ENCODE assay signal across 11 mouse cellular contexts in genomic region chr1:171419291-171419882, GRCm38 (mm10). TPM values are rescaled to one million over a fixed set of nuclear protein-coding genes. Genes with fewer than 3 reads are reported as not detected.
DNase-seq lines count a peak whose midpoint lies in the region; ATAC-seq and TF ChIP-seq lines count a peak whose summit lies in the region.
"Had no signal": no experiment of that assay in that cellular context is flagged by ENCODE, and none has a peak within 500 bp of the region (broad histone marks: within the 10 kb centered on the region; RNA-seq: fewer than 3 reads in every experiment).

No protein-coding gene starts in this region.

- DNase-seq in lung, embryonic 14.5 days, result peak; percentile 67
- DNase-seq in lung, postnatal 4 days, result no peak
- DNase-seq in forebrain, embryonic 14.5 days (ENCODE audit: low spot score), result peak; percentile 13
- DNase-seq in left cerebral cortex, adult 18-20 months (ENCODE audit: low spot score in 2 of 2), result no peak
- no peak for DNase-seq in natural killer cell, adult 2 months (ENCODE audit: low spot score in 2 of 2)
- DNase-seq: adrenal gland, postnatal 14 days; right cerebral cortex, postnatal 4 days had no signal

- peak; percentile 69 for ATAC-seq in lung, embryonic 14.5 days (ENCODE audit: insufficient read depth)
- ATAC-seq in forebrain, embryonic 14.5 days, result peak; percentile 44
- peak; percentile 72 for ATAC-seq in midbrain, embryonic 12.5 days (ENCODE audit: low FRiP score, low read depth)
- peak; percentile 20; the same call in 1 of the 2 replicates for ATAC-seq in stomach, embryonic 16.5 days (ENCODE audit: insufficient read depth, low FRiP score)
- ATAC-seq: inflammation-experienced regulatory T-cells, adult 6 months had no signal

- no peak overlapping the region for H3K4me3 ChIP-seq in lung, embryonic 14.5 days (ENCODE audit: low read depth, low read length)
- H3K4me3 ChIP-seq in forebrain, embryonic 14.5 days (ENCODE audit: low read depth, low read length), result no peak overlapping the region
- H3K4me3 ChIP-seq in midbrain, embryonic 12.5 days, result no peak overlapping the region
- H3K4me3 ChIP-seq in stomach, embryonic 16.5 days (replicated peaks; ENCODE audit: low read length), result no peak overlapping the region
- H3K4me3 ChIP-seq: heart, embryonic 12.5 days had no signal

- no peak for TF ChIP-seq CTCF in lung, embryonic 14.5 days (IDR thresholded peaks at IDR 0.05; ENCODE audit: low read depth)

- no peaks in the 10 kb centered on the region for H3K27me3 ChIP-seq in lung, embryonic 14.5 days (ENCODE audit: insufficient read depth, low read length)
- no peaks in the 10 kb centered on the region for H3K27me3 ChIP-seq in forebrain, embryonic 14.5 days (replicated peaks; ENCODE audit: control insufficient read depth, insufficient read depth, low read length)
- H3K27me3 ChIP-seq in midbrain, embryonic 12.5 days, result no peaks in the 10 kb centered on the region
- H3K27me3 ChIP-seq in stomach, embryonic 16.5 days (ENCODE audit: control insufficient read depth, insufficient read depth, low read length), result no peaks in the 10 kb centered on the region
- H3K27me3 ChIP-seq: heart, embryonic 12.5 days had no signal

- H3K9me3 ChIP-seq in lung, embryonic 14.5 days (ENCODE audit: low read depth, low read length), result no peaks in the 10 kb centered on the region
- no peaks in the 10 kb centered on the region for H3K9me3 ChIP-seq in forebrain, embryonic 14.5 days (replicated peaks; ENCODE audit: control insufficient read depth, low read length)
- H3K9me3 ChIP-seq in midbrain, embryonic 12.5 days, result no peaks in the 10 kb centered on the region
- no peaks in the 10 kb centered on the region for H3K9me3 ChIP-seq in stomach, embryonic 16.5 days (replicated peaks; ENCODE audit: control insufficient read depth, low read length)
- H3K9me3 ChIP-seq: heart, embryonic 12.5 days had no signal

- peaks cover 65% of the 10 kb centered on the region for H3K36me3 ChIP-seq in lung, embryonic 14.5 days (ENCODE audit: insufficient read depth)
- H3K36me3 ChIP-seq in forebrain, embryonic 14.5 days (ENCODE audit: control insufficient read depth, insufficient read depth, low read length), result peaks cover 63% of the 10 kb centered on the region
- peaks cover 55% of the 10 kb centered on the region for H3K36me3 ChIP-seq in midbrain, embryonic 12.5 days
- H3K36me3 ChIP-seq in stomach, embryonic 16.5 days (ENCODE audit: control insufficient read depth, insufficient read depth, low read length), result peaks cover 21% of the 10 kb centered on the region; the same call in 1 of the 2 replicates

- WGBS in lung, embryonic 14.5 days, result 44% methylated on average over 12 of the region's 12 CpGs
- 60% methylated on average over 12 of the region's 12 CpGs for WGBS in forebrain, embryonic 14.5 days
- 43% methylated on average over 12 of the region's 12 CpGs for WGBS in midbrain, embryonic 12.5 days
- 59% methylated on average over 12 of the region's 12 CpGs for WGBS in stomach, embryonic 16.5 days

- no peaks in the 10 kb centered on the region for H3K4me1 ChIP-seq in lung, embryonic 14.5 days (ENCODE audit: insufficient read depth)
- H3K4me1 ChIP-seq in forebrain, embryonic 14.5 days (ENCODE audit: control insufficient read depth, insufficient read depth, low read length), result no peaks in the 10 kb centered on the region
- H3K4me1 ChIP-seq in midbrain, embryonic 12.5 days, result peaks cover 1% of the 10 kb centered on the region; the same call in 1 of the 2 replicates
- H3K4me1 ChIP-seq in stomach, embryonic 16.5 days (ENCODE audit: control insufficient read depth, insufficient read depth, low read length), result peaks cover 5% of the 10 kb centered on the region

- peak overlapping the region; percentile 79 for H3K27ac ChIP-seq in lung, embryonic 14.5 days (ENCODE audit: low read depth)
- H3K27ac ChIP-seq in forebrain, embryonic 14.5 days (ENCODE audit: low read depth, low read length), result no peak overlapping the region
- peak overlapping the region; percentile 67 for H3K27ac ChIP-seq in midbrain, embryonic 12.5 days (replicated peaks)
- H3K27ac ChIP-seq in stomach, embryonic 16.5 days (ENCODE audit: low read length), result peak overlapping the region; percentile 46; the same call in 1 of the 2 replicates

- no peak overlapping the region for H3K9ac ChIP-seq in lung, embryonic 14.5 days
- H3K9ac ChIP-seq in forebrain, embryonic 14.5 days (ENCODE audit: low read length), result no peak overlapping the region
- H3K9ac ChIP-seq in midbrain, embryonic 12.5 days (replicated peaks), result no peak overlapping the region
- H3K9ac ChIP-seq in stomach, embryonic 16.5 days (ENCODE audit: low read length), result no peak overlapping the region
- H3K9ac ChIP-seq: heart, embryonic 12.5 days had no signal

- no peak overlapping the region for H3K4me2 ChIP-seq in lung, embryonic 14.5 days
- H3K4me2 ChIP-seq in forebrain, embryonic 14.5 days (ENCODE audit: low read length), result no peak overlapping the region
- H3K4me2 ChIP-seq in midbrain, embryonic 12.5 days (replicated peaks), result no peak overlapping the region
- H3K4me2 ChIP-seq in stomach, embryonic 16.5 days (ENCODE audit: low read depth, low read length), result no peak overlapping the region
- H3K4me2 ChIP-seq: heart, embryonic 12.5 days had no signal

RNA-seq across cellular contexts. Expression of gene Tstd1, which starts 0.7 kb away (rescaled TPM):
- polyA plus RNA-seq in lung, embryonic 14.5 days (2014; fragmentation: Nextera tagmentation; extraction: Ambion mirVana), result 2.0 and 3.4 TPM in 2 replicates
- polyA plus RNA-seq in forebrain, embryonic 14.5 days (2014; fragmentation: Nextera tagmentation; extraction: Ambion mirVana), result 4.5 and 4.8 TPM in 2 replicates
- polyA plus RNA-seq in midbrain, embryonic 12.5 days (2016; fragmentation: Nextera tagmentation; extraction: Ambion mirVana), result 9.9 and 10.5 TPM in 2 replicates
- polyA plus RNA-seq in stomach, embryonic 16.5 days (2015; fragmentation: Nextera tagmentation; extraction: Ambion mirVana), result 7.6 and 8.3 TPM in 2 replicates
- total RNA-seq in left cerebral cortex, adult 18-20 months (2021), result 1 to 10 TPM; 1.4 to 2.3 TPM

RNA-seq across cellular contexts. Expression of gene Usf1, which starts 8.3 kb away (rescaled TPM):
- 81.0 and 81.9 TPM in 2 replicates for polyA plus RNA-seq in lung, embryonic 14.5 days (2014; fragmentation: Nextera tagmentation; extraction: Ambion mirVana)
- 212 and 263 TPM in 2 replicates for polyA plus RNA-seq in forebrain, embryonic 14.5 days (2014; fragmentation: Nextera tagmentation; extraction: Ambion mirVana)
- 175 and 190 TPM in 2 replicates for polyA plus RNA-seq in midbrain, embryonic 12.5 days (2016; fragmentation: Nextera tagmentation; extraction: Ambion mirVana)
- 63.4 and 64.7 TPM in 2 replicates for polyA plus RNA-seq in stomach, embryonic 16.5 days (2015; fragmentation: Nextera tagmentation; extraction: Ambion mirVana)
- total RNA-seq in left cerebral cortex, adult 18-20 months (2021), result 100 to 1,000 TPM in 1 of 2 experiments, 10 to 100 TPM in 1; 99.0 to 105 TPM

RNA-seq across cellular contexts. Expression of gene F11r, which starts 17.9 kb away (rescaled TPM):
- polyA plus RNA-seq in lung, embryonic 14.5 days (2014; fragmentation: Nextera tagmentation; extraction: Ambion mirVana), result 83.6 and 91.3 TPM in 2 replicates
- polyA plus RNA-seq in forebrain, embryonic 14.5 days (2014; fragmentation: Nextera tagmentation; extraction: Ambion mirVana), result 3.0 and 6.9 TPM in 2 replicates
- polyA plus RNA-seq in midbrain, embryonic 12.5 days (2016; fragmentation: Nextera tagmentation; extraction: Ambion mirVana), result 10.1 and 12.4 TPM in 2 replicates
- 137 and 162 TPM in 2 replicates for polyA plus RNA-seq in stomach, embryonic 16.5 days (2015; fragmentation: Nextera tagmentation; extraction: Ambion mirVana)
- total RNA-seq in left cerebral cortex, adult 18-20 months (2021), result 1 to 10 TPM; 4.5 to 5.4 TPM

RNA-seq across cellular contexts. Expression of gene Arhgap30, which starts 30.6 kb away (rescaled TPM):
- polyA plus RNA-seq in lung, embryonic 14.5 days (2014; fragmentation: Nextera tagmentation; extraction: Ambion mirVana), result 0.91 and 1.6 TPM in 2 replicates
- polyA plus RNA-seq in forebrain, embryonic 14.5 days (2014; fragmentation: Nextera tagmentation; extraction: Ambion mirVana), result 0.28 and 0.39 TPM in 2 replicates
- polyA plus RNA-seq in midbrain, embryonic 12.5 days (2016; fragmentation: Nextera tagmentation; extraction: Ambion mirVana), result 1.0 and 1.4 TPM in 2 replicates
- polyA plus RNA-seq in stomach, embryonic 16.5 days (2015; fragmentation: Nextera tagmentation; extraction: Ambion mirVana), result 2.9 and 3.8 TPM in 2 replicates
- 1 to 10 TPM; 2.2 to 2.6 TPM for total RNA-seq in left cerebral cortex, adult 18-20 months (2021)

RNA-seq across cellular contexts. Expression of gene Nectin4, which starts 49.5 kb away (rescaled TPM):
- polyA plus RNA-seq in lung, embryonic 14.5 days (2014; fragmentation: Nextera tagmentation; extraction: Ambion mirVana), result 2.3 and 2.4 TPM in 2 replicates
- 0.11 and 0.32 TPM in 2 replicates for polyA plus RNA-seq in forebrain, embryonic 14.5 days (2014; fragmentation: Nextera tagmentation; extraction: Ambion mirVana)
- 0.88 and 1.4 TPM in 2 replicates for polyA plus RNA-seq in midbrain, embryonic 12.5 days (2016; fragmentation: Nextera tagmentation; extraction: Ambion mirVana)
- 42.8 and 62.7 TPM in 2 replicates for polyA plus RNA-seq in stomach, embryonic 16.5 days (2015; fragmentation: Nextera tagmentation; extraction: Ambion mirVana)
- 1 to 10 TPM; 3.6 to 4.7 TPM for total RNA-seq in left cerebral cortex, adult 18-20 months (2021)

Comparison
In these comparisons a context has a peak if more than half of its experiments do, and no peak if none do; other contexts are left out.
1. DNase-seq: peak in lung, embryonic 14.5 days (single experiment) and forebrain, embryonic 14.5 days (single experiment); none in lung, postnatal 4 days (0 of 2), left cerebral cortex, adult 18-20 months (0 of 2) and natural killer cell, adult 2 months (0 of 2).
2. ATAC-seq: peak in every context shown above with its lines; median percentile 72 in midbrain, embryonic 12.5 days; 69 in lung, embryonic 14.5 days; 44 in forebrain, embryonic 14.5 days; 20 in stomach, embryonic 16.5 days.